Mouse (Mus musculus): ENCODE measurements around the gene Fam107b. TPM values are rescaled to one million over a fixed set of nuclear protein-coding genes. Genes with fewer than 3 reads are reported as not detected.

The Fam107b gene
- polyA plus RNA-seq, 1 experiment from 2014 or later, result 20.5 TPM

GRCm38 (mm10) chr2:3773089-3773488, 202.8 kb downstream of the Fam107b start:
- Histone ChIP-seq H3K4me3 (ENCODE audit: low read depth, low read length) (no peak overlapping the region), H3K4me1 (ENCODE audit: insufficient read depth, low read depth, low read length) (no peaks in the 10 kb centered on the region), H3K9ac (replicated peaks; ENCODE audit: low read depth) (no peak overlapping the region), H3K4me2 (replicated peaks; ENCODE audit: low read depth, low read length) (no peak overlapping the region), H3K9me3 (ENCODE audit: low read length) (no peaks in the 10 kb centered on the region), H3K27me3 (replicated peaks; ENCODE audit: insufficient read depth, low read length) (no peaks in the 10 kb centered on the region), H3K27ac (ENCODE audit: low read length) (no peak overlapping the region), H3K36me3 (ENCODE audit: insufficient read depth, low read length) (no peaks in the 10 kb centered on the region)
- WGBS, result 83% methylated on average over 4 of the region's 4 CpGs
- DNase-seq (ENCODE audit: low spot score) (no peak), ATAC-seq (no peak)
- no peak for TF ChIP-seq CTCF (IDR thresholded peaks at IDR 0.05)
- no peak for TF ChIP-seq EP300 (IDR thresholded peaks at IDR 0.05)

GRCm38 (mm10) chr2:3775569-3775968, 205.3 kb downstream of the Fam107b start:
- H3K27ac ChIP-seq (ENCODE audit: low read length), result no peak overlapping the region
- WGBS, result 93% methylated on average over 3 of the region's 3 CpGs
- no peaks in the 10 kb centered on the region for H3K4me1 ChIP-seq (ENCODE audit: insufficient read depth, low read depth, low read length)
- ATAC-seq (no peak), DNase-seq (ENCODE audit: low spot score) (no peak)
- TF ChIP-seq CTCF (IDR thresholded peaks at IDR 0.05), result no peak
- no peak for TF ChIP-seq EP300 (IDR thresholded peaks at IDR 0.05)
- no peaks in the 10 kb centered on the region for H3K27me3 ChIP-seq (replicated peaks; ENCODE audit: insufficient read depth, low read length)
- H3K36me3 ChIP-seq (ENCODE audit: insufficient read depth, low read length), result no peaks in the 10 kb centered on the region
- no peak overlapping the region for H3K4me3 ChIP-seq (ENCODE audit: low read depth, low read length)
- H3K9ac ChIP-seq (replicated peaks; ENCODE audit: low read depth), result no peak overlapping the region
- H3K4me2 ChIP-seq (replicated peaks; ENCODE audit: low read depth, low read length), result no peak overlapping the region
- no peaks in the 10 kb centered on the region for H3K9me3 ChIP-seq (ENCODE audit: low read length)

DNA sequence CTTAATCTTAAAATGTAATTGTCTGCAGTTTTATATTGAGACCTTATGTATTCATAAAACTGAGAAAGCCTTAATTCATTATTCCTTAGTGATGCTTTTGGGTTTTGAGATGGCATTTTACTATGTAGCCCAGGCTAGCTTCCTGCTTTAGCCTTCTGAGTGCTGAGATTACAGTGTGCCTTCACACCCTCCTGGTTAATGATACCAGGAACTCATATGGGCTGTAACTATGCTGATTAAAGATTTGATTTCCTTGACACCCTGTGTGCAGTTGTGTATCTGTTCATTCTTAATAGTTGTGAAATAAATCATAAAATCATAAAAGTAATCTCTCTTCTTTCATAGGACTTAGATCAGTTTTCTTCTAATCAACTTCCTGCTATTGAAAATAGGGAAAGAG, 205.8 kb downstream of the Fam107b start:
- Histone ChIP-seq H3K4me1 (ENCODE audit: insufficient read depth, low read depth, low read length) (no peaks in the 10 kb centered on the region), H3K36me3 (ENCODE audit: insufficient read depth, low read length) (no peaks in the 10 kb centered on the region), H3K9me3 (ENCODE audit: low read length) (no peaks in the 10 kb centered on the region), H3K27ac (ENCODE audit: low read length) (no peak overlapping the region), H3K9ac (replicated peaks; ENCODE audit: low read depth) (no peak overlapping the region), H3K4me2 (replicated peaks; ENCODE audit: low read depth, low read length) (no peak overlapping the region), H3K4me3 (ENCODE audit: low read depth, low read length) (no peak overlapping the region), H3K27me3 (replicated peaks; ENCODE audit: insufficient read depth, low read length) (no peaks in the 10 kb centered on the region)
- no peak for TF ChIP-seq CTCF (IDR thresholded peaks at IDR 0.05)
- no peak for TF ChIP-seq EP300 (IDR thresholded peaks at IDR 0.05)
- ATAC-seq (no peak), DNase-seq (ENCODE audit: low spot score) (no peak)

- Histone ChIP-seq H3K4me2 (replicated peaks; ENCODE audit: low read depth, low read length) (no peak overlapping the region), H3K9me3 (ENCODE audit: low read length) (no peaks in the 10 kb centered on the region), H3K4me1 (ENCODE audit: insufficient read depth, low read depth, low read length) (no peaks in the 10 kb centered on the region), H3K36me3 (ENCODE audit: insufficient read depth, low read length) (0 out of 2 replicates have a peak, but pooled peaks cover 5% of the 10 kb centered on the region), H3K27me3 (replicated peaks; ENCODE audit: insufficient read depth, low read length) (no peaks in the 10 kb centered on the region), H3K27ac (ENCODE audit: low read length) (no peak overlapping the region), H3K9ac (replicated peaks; ENCODE audit: low read depth) (no peak overlapping the region), H3K4me3 (ENCODE audit: low read depth, low read length) (no peak overlapping the region)
- DNase-seq (ENCODE audit: low spot score), result no peak
- TF ChIP-seq CTCF (IDR thresholded peaks at IDR 0.05), result no peak
- 47% methylated on average over 6 of the region's 6 CpGs for WGBS
- ATAC-seq, result no peak
Observed at GRCm38 (mm10) chr2:3777696-3778095, 207.4 kb downstream of the Fam107b start.

DNA sequence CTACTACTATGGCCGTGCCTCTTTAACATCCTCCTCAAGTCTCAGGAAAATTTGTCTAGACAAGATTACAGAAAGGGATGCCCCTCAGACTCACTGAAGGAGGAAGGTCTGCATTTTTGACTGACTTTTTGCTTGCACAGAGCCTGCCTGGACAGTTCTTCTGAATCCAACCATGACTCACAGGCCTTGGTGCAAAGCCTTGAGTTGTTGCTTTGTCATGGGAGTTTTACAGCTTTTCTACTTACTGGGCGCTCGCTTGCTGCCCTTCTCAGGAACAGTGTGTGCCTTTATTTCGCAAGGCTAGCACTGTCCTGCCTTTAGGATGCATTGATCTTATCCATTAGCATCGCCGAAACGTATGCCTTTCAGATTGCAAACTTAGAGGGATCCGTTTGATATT, 215.3 kb downstream of the Fam107b start:
- no peak for ATAC-seq
- 77% methylated on average over 8 of the region's 8 CpGs for WGBS

DNA sequence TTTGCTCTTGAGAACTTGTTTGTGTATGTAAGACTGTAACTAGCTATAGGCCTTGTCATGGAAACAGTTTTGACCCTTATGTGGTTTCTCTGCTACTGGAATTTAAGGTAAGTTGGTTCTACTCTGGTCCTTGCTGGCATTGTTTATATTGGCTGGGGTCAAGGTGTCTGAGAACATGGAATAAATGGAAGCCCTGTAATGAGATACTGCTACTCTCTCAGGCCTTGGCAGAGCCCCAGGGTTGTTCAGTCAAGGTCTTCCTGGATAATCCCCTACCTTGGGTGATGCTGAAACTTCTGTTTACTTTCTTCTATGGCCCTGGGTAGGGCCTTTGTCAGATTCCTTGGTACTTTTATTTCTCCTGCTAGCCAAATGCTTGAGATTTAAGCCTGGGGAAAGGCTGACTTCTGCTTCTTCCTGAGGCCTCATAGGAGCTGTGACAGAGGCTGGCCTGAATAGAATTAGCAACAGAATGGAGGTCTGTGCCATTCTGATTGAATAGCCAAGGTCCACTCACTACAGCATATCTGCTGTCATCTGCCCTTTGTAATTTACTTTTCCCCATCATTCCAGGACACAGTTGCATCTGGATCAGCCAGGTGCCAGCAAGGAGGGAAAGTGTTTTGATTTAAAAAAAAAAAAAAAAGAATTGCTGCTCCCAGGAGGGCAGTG, 217.6 kb downstream of the Fam107b start:
- Histone ChIP-seq H3K4me3 (ENCODE audit: low read depth, low read length) (no peak overlapping the region), H3K27ac (ENCODE audit: low read length) (no peak overlapping the region), H3K9me3 (ENCODE audit: low read length) (no peaks in the 10 kb centered on the region), H3K4me1 (ENCODE audit: insufficient read depth, low read depth, low read length) (no peaks in the 10 kb centered on the region), H3K36me3 (ENCODE audit: insufficient read depth, low read length) (no peaks in the 10 kb centered on the region), H3K4me2 (replicated peaks; ENCODE audit: low read depth, low read length) (no peak overlapping the region), H3K27me3 (replicated peaks; ENCODE audit: insufficient read depth, low read length) (no peaks in the 10 kb centered on the region), H3K9ac (replicated peaks; ENCODE audit: low read depth) (no peak overlapping the region)
- TF ChIP-seq CTCF (IDR thresholded peaks at IDR 0.05) (no peak), EP300 (IDR thresholded peaks at IDR 0.05) (no peak)
- ATAC-seq, result peak; percentile 28
- DNase-seq (ENCODE audit: low spot score), result no peak

More for the DNA sequence above, 215.3 kb downstream of the Fam107b start:
- Histone ChIP-seq H3K4me3 (ENCODE audit: low read depth, low read length) (no peak overlapping the region), H3K9ac (replicated peaks; ENCODE audit: low read depth) (no peak overlapping the region), H3K36me3 (ENCODE audit: insufficient read depth, low read length) (0 out of 2 replicates have a peak, but pooled peaks cover 5% of the 10 kb centered on the region), H3K27me3 (replicated peaks; ENCODE audit: insufficient read depth, low read length) (no peaks in the 10 kb centered on the region), H3K4me1 (ENCODE audit: insufficient read depth, low read depth, low read length) (no peaks in the 10 kb centered on the region), H3K4me2 (replicated peaks; ENCODE audit: low read depth, low read length) (no peak overlapping the region), H3K27ac (ENCODE audit: low read length) (no peak overlapping the region), H3K9me3 (ENCODE audit: low read length) (no peaks in the 10 kb centered on the region)
- no peak for DNase-seq (ENCODE audit: low spot score)
- TF ChIP-seq EP300 (IDR thresholded peaks at IDR 0.05), result no peak
- no peak for TF ChIP-seq CTCF (IDR thresholded peaks at IDR 0.05)

- ATAC-seq (no peak), DNase-seq (ENCODE audit: low spot score) (no peak)
- TF ChIP-seq EP300 (IDR thresholded peaks at IDR 0.05) (no peak), CTCF (IDR thresholded peaks at IDR 0.05) (no peak)
- Histone ChIP-seq H3K4me3 (ENCODE audit: low read depth, low read length) (no peak overlapping the region), H3K36me3 (ENCODE audit: insufficient read depth, low read length) (no peaks in the 10 kb centered on the region), H3K27ac (ENCODE audit: low read length) (no peak overlapping the region), H3K9ac (replicated peaks; ENCODE audit: low read depth) (no peak overlapping the region), H3K4me2 (replicated peaks; ENCODE audit: low read depth, low read length) (no peak overlapping the region), H3K27me3 (replicated peaks; ENCODE audit: insufficient read depth, low read length) (no peaks in the 10 kb centered on the region), H3K4me1 (ENCODE audit: insufficient read depth, low read depth, low read length) (no peaks in the 10 kb centered on the region), H3K9me3 (ENCODE audit: low read length) (no peaks in the 10 kb centered on the region)
- 79% methylated on average over 3 of the region's 3 CpGs for WGBS
Observed at GRCm38 (mm10) chr2:3788424-3788786, 218.1 kb downstream of the Fam107b start.

Measured in lung, postnatal 0 days (tissue).